Mouse (Mus musculus) right cerebral cortex, postnatal 4 days (tissue): ENCODE data around the gene Tm9sf1.

Experiments
- DNase-seq: peaks from one replicate; pipeline ENCODE4 v3.0.0-alpha.2; 2022

The Tm9sf1 gene

GRCm38 (mm10) chr14:55643060-55643907 lies at the start of gene Tm9sf1:
Tm9sf1 (minus strand) TSS chr14:55643806.
- peak; percentile 74 for DNase-seq

GRCm38 (mm10) chr14:55689433-55689832 lies 45.8 kb upstream of the Tm9sf1 start:
- DNase-seq = no peak

GRCm38 (mm10) chr14:55682118-55682493 lies 38.5 kb upstream of the Tm9sf1 start:
- DNase-seq = no peak

GRCm38 (mm10) chr14:55681160-55682117 lies 37.8 kb upstream of the Tm9sf1 start, which contains the start of gene Tinf2:
Tinf2 (minus strand) TSS chr14:55681820.
- DNase-seq = peak; percentile 93

- DNase-seq = no peak
Measured at GRCm38 (mm10) chr14:55677615-55678014, 34.0 kb upstream of the Tm9sf1 start.

- DNase-seq = no peak
Measured at GRCm38 (mm10) chr14:55672741-55673060, 29.1 kb upstream of the Tm9sf1 start.

- peak; percentile 76 for DNase-seq
Measured at GRCm38 (mm10) chr14:55671833-55672740, 28.5 kb upstream of the Tm9sf1 start, which contains the start of the genes Gmpr2 and Nedd8. Gmpr2 (plus strand) TSS chr14:55671941. Nedd8 (minus strand) TSS chr14:55672124.

GRCm38 (mm10) chr14:55671486-55671832 lies 27.9 kb upstream of the Tm9sf1 start:
- DNase-seq = no peak

- DNase-seq = no peak
Measured at GRCm38 (mm10) chr14:55660636-55661035, 17.0 kb upstream of the Tm9sf1 start.

- DNase-seq = peak; percentile 79
Measured at GRCm38 (mm10) chr14:55659960-55660573, 16.5 kb upstream of the Tm9sf1 start, which contains the start of gene Mdp1. Mdp1 (minus strand) TSS chr14:55660508.

GRCm38 (mm10) chr14:55658011-55658410 lies 14.4 kb upstream of the Tm9sf1 start:
- DNase-seq = no peak

- DNase-seq = no peak
Measured at GRCm38 (mm10) chr14:55656935-55657334, 13.3 kb upstream of the Tm9sf1 start.

GRCm38 (mm10) chr14:55651528-55651927 lies 7.9 kb upstream of the Tm9sf1 start:
- no peak for DNase-seq

- no peak for DNase-seq
Measured at GRCm38 (mm10) chr14:55649884-55650283, 6.3 kb upstream of the Tm9sf1 start, which contains the start of gene Tssk4. Tssk4 (plus strand) TSS chr14:55650184.

- DNase-seq = peak; percentile 1
Measured at GRCm38 (mm10) chr14:55644261-55644888, 769 bp upstream of the Tm9sf1 start.

- no peak for DNase-seq
Measured at GRCm38 (mm10) chr14:55642679-55643059, 937 bp downstream of the Tm9sf1 start.

GRCm38 (mm10) chr14:55641291-55641690 lies 2.3 kb downstream of the Tm9sf1 start:
- DNase-seq = no peak

- no peak for DNase-seq
Measured at GRCm38 (mm10) chr14:55640816-55641215, 2.8 kb downstream of the Tm9sf1 start.

GRCm38 (mm10) chr14:55637795-55638194 lies 5.8 kb downstream of the Tm9sf1 start, which contains the start of gene Gm49378:
Gm49378 (minus strand) TSS chr14:55637895.
- no peak for DNase-seq

GRCm38 (mm10) chr14:55635523-55636007 lies 8.0 kb downstream of the Tm9sf1 start, which contains the start of gene Ipo4:
Ipo4 (minus strand) TSS chr14:55635957.
- peak; percentile 85 for DNase-seq
